31 mouse cellular contexts compared by ENCODE assay signal in genomic region chr9:117641090-117641782, GRCm38 (mm10). TPM values are rescaled to one million over a fixed set of nuclear protein-coding genes. Genes with fewer than 3 reads are reported as not detected.
DNase-seq lines count a peak whose midpoint lies in the region; ATAC-seq and TF ChIP-seq lines count a peak whose summit lies in the region.
"Had no signal": no experiment of that assay in that cellular context is flagged by ENCODE, and none has a peak within 500 bp of the region (broad histone marks: within the 10 kb centered on the region; RNA-seq: fewer than 3 reads in every experiment).

No protein-coding gene starts in this region.

- no peak for TF ChIP-seq CTCF in stomach, postnatal 0 days (IDR thresholded peaks at IDR 0.05; ENCODE audit: low read depth)

- no peaks in the 10 kb centered on the region for H3K36me3 ChIP-seq in kidney, embryonic 15.5 days
- H3K36me3 ChIP-seq in stomach, postnatal 0 days (ENCODE audit: control insufficient read depth, insufficient read depth, low read length), result no peaks in the 10 kb centered on the region
- H3K36me3 ChIP-seq: embryonic facial prominence, embryonic 15.5 days; heart, embryonic 10.5 days; hindbrain, embryonic 15.5 days; intestine, embryonic 15.5 days; limb, embryonic 15.5 days; midbrain, embryonic 10.5 days; neural tube, embryonic 13.5 days had no signal

- WGBS in kidney, embryonic 15.5 days, result 90% methylated on average over 4 of the region's 4 CpGs
- 72% methylated on average over 4 of the region's 4 CpGs for WGBS in stomach, postnatal 0 days

- H3K4me2 ChIP-seq in kidney, embryonic 15.5 days, result no peak overlapping the region
- no peak overlapping the region for H3K4me2 ChIP-seq in stomach, postnatal 0 days (replicated peaks; ENCODE audit: low read depth)
- H3K4me2 ChIP-seq: embryonic facial prominence, embryonic 15.5 days; hindbrain, embryonic 15.5 days; intestine, embryonic 15.5 days; limb, embryonic 15.5 days; neural tube, embryonic 13.5 days had no signal

- no peaks in the 10 kb centered on the region for H3K27me3 ChIP-seq in kidney, embryonic 15.5 days
- H3K27me3 ChIP-seq in stomach, postnatal 0 days (ENCODE audit: control insufficient read depth, insufficient read depth, low read length), result no peaks in the 10 kb centered on the region
- H3K27me3 ChIP-seq: embryonic facial prominence, embryonic 15.5 days; hindbrain, embryonic 15.5 days; intestine, embryonic 15.5 days; limb, embryonic 15.5 days; neural tube, embryonic 13.5 days had no signal

- no peak overlapping the region for H3K9ac ChIP-seq in kidney, embryonic 15.5 days
- H3K9ac ChIP-seq in stomach, postnatal 0 days (ENCODE audit: low read length), result no peak overlapping the region
- H3K9ac ChIP-seq: embryonic facial prominence, embryonic 15.5 days; hindbrain, embryonic 15.5 days; intestine, embryonic 15.5 days; limb, embryonic 15.5 days; liver, embryonic 14.5 days; neural tube, embryonic 13.5 days had no signal

- no peak overlapping the region for H3K4me3 ChIP-seq in kidney, embryonic 15.5 days (replicated peaks)
- H3K4me3 ChIP-seq in stomach, postnatal 0 days (ENCODE audit: low read depth, low read length), result no peak overlapping the region
- H3K4me3 ChIP-seq: embryonic facial prominence, embryonic 15.5 days; heart, embryonic 10.5 days; hindbrain, embryonic 15.5 days; intestine, embryonic 15.5 days; limb, embryonic 15.5 days; midbrain, embryonic 10.5 days; myocyte; neural tube, embryonic 13.5 days had no signal

- peak overlapping the region; percentile 41; the same call in 1 of the 2 replicates for H3K27ac ChIP-seq in kidney, embryonic 15.5 days
- no peak overlapping the region for H3K27ac ChIP-seq in stomach, postnatal 0 days (replicated peaks)
- H3K27ac ChIP-seq: embryonic facial prominence, embryonic 15.5 days; heart, embryonic 10.5 days; hindbrain, embryonic 15.5 days; intestine, embryonic 15.5 days; limb, embryonic 15.5 days; liver, embryonic 14.5 days; midbrain, embryonic 10.5 days; neural tube, embryonic 13.5 days had no signal

- ATAC-seq in kidney, embryonic 15.5 days (replicated peaks; ENCODE audit: low FRiP score), result peak; percentile 85
- ATAC-seq in stomach, postnatal 0 days (ENCODE audit: low FRiP score, low TSS enrichment), result no peak
- ATAC-seq: forebrain, embryonic 14.5 days; intestine, embryonic 15.5 days; midbrain, embryonic 16.5 days had no signal

- peaks cover 3% of the 10 kb centered on the region; the same call in 1 of the 2 replicates for H3K4me1 ChIP-seq in kidney, embryonic 15.5 days
- no peaks in the 10 kb centered on the region for H3K4me1 ChIP-seq in stomach, postnatal 0 days (replicated peaks; ENCODE audit: control insufficient read depth, insufficient read depth)
- H3K4me1 ChIP-seq: embryonic facial prominence, embryonic 15.5 days; hindbrain, embryonic 15.5 days; intestine, embryonic 15.5 days; midbrain, embryonic 10.5 days; neural tube, embryonic 13.5 days had no signal

- DNase-seq in kidney, adult 18-20 months, result no peak
- DNase-seq in layer of hippocampus, postnatal 14 days (ENCODE audit: low spot score in 2 of 2), result peak; percentile 29 to 34
- DNase-seq in layer of hippocampus, adult 9-10 months (ENCODE audit: low spot score), result no peak
- DNase-seq in right cerebral cortex, postnatal 4 days, result peak; percentile 50
- DNase-seq in right cerebral cortex, postnatal 25 days, result no peak
- no peak for DNase-seq in stomach, postnatal 0 days (ENCODE audit: low spot score)
- DNase-seq: adrenal gland, adult 2 months; cerebellum, adult 18-20 months; cerebellum, postnatal 36 days; embryo, embryonic 11 days; gastrocnemius, postnatal 10 days; heart, postnatal 4 days; lung, postnatal 10 days; retina, postnatal 1 day; spleen, adult 18-20 months; thymus, adult 18-20 months; thymus, postnatal 36 days had no signal

- no peak for TF ChIP-seq EP300 in stomach, postnatal 0 days (optimal IDR thresholded peaks at IDR 0.05)

- H3K9me3 ChIP-seq in kidney, embryonic 15.5 days (replicated peaks), result no peaks in the 10 kb centered on the region
- no peaks in the 10 kb centered on the region for H3K9me3 ChIP-seq in stomach, postnatal 0 days (ENCODE audit: control insufficient read depth, low read length)
- H3K9me3 ChIP-seq: embryonic facial prominence, embryonic 15.5 days; heart, embryonic 10.5 days; hindbrain, embryonic 15.5 days; intestine, embryonic 15.5 days; limb, embryonic 15.5 days; midbrain, embryonic 10.5 days; neural tube, embryonic 13.5 days had no signal

RNA-seq across cellular contexts. Expression of gene Rbms3, which starts 11.5 kb away (rescaled TPM):
- 67.9 and 76.1 TPM in 2 replicates for polyA plus RNA-seq in kidney, embryonic 15.5 days (2015; fragmentation: Nextera tagmentation; extraction: Ambion mirVana)
- total RNA-seq in layer of hippocampus, postnatal 14 days (2021), result 10 to 100 TPM; 17.6 to 19.2 TPM
- 20.6 and 20.9 TPM in 2 replicates for polyA plus RNA-seq in stomach, postnatal 0 days (2015; fragmentation: Nextera tagmentation; extraction: Ambion mirVana)
- total RNA-seq: granulocyte monocyte progenitor cell, adult 5-6 weeks; MEL had no signal

Comparison
In these comparisons a context has a peak if more than half of its experiments do, and no peak if none do; other contexts are left out.
1. DNase-seq: peak in layer of hippocampus, postnatal 14 days (2 of 2) and right cerebral cortex, postnatal 4 days (single experiment); none in kidney, adult 18-20 months (single experiment), layer of hippocampus, adult 9-10 months (single experiment), right cerebral cortex, postnatal 25 days (single experiment) and stomach, postnatal 0 days (single experiment).